ENCODE assay signal across 8 mouse cellular contexts in genomic region chr2:82053185-82053891, GRCm38 (mm10). TPM values are rescaled to one million over a fixed set of nuclear protein-coding genes. Genes with fewer than 3 reads are reported as not detected.
A peak's percentile ranks its signal among the peaks of the same experiment; 100 is the strongest.
DNase-seq lines count a peak whose midpoint lies in the region; ATAC-seq and TF ChIP-seq lines count a peak whose summit lies in the region.

Zfp804a (plus strand) TSS chr2:82053222.

- peaks cover 26% of the 10 kb centered on the region for H3K27me3 ChIP-seq in kidney, postnatal 0 days (ENCODE audit: insufficient read depth, low read length)
- peaks cover 16% of the 10 kb centered on the region; the same call in 1 of the 2 replicates for H3K27me3 ChIP-seq in heart, embryonic 14.5 days (ENCODE audit: control insufficient read depth, insufficient read depth, low read length)
- peaks cover 46% of the 10 kb centered on the region for H3K27me3 ChIP-seq in midbrain, embryonic 10.5 days (ENCODE audit: low read depth, poor library complexity, severe bottlenecking)
- peaks cover 30% of the 10 kb centered on the region for H3K27me3 ChIP-seq in stomach, embryonic 16.5 days (ENCODE audit: control insufficient read depth, insufficient read depth, low read length)

- H3K9ac ChIP-seq in kidney, postnatal 0 days (ENCODE audit: low read depth, low read length): peak within 1 kb of the TSS; percentile 37; the same call in 1 of the 2 replicates
- H3K9ac ChIP-seq in heart, embryonic 14.5 days (ENCODE audit: low read length): peak within 1 kb of the TSS; percentile 70
- H3K9ac ChIP-seq in stomach, embryonic 16.5 days (ENCODE audit: low read length): peak within 1 kb of the TSS; percentile 71

- peak within 1 kb of the TSS; percentile 96 for H3K4me2 ChIP-seq in kidney, postnatal 0 days (ENCODE audit: low read length)
- peak within 1 kb of the TSS; percentile 98 for H3K4me2 ChIP-seq in heart, embryonic 14.5 days (ENCODE audit: low read length)
- H3K4me2 ChIP-seq in stomach, embryonic 16.5 days (ENCODE audit: low read depth, low read length): peak within 1 kb of the TSS; percentile 96

- no peaks in the 10 kb centered on the region for H3K36me3 ChIP-seq in kidney, postnatal 0 days (ENCODE audit: insufficient read depth, low read length)
- H3K36me3 ChIP-seq in heart, embryonic 14.5 days (ENCODE audit: control insufficient read depth, insufficient read depth, low read length): no peaks in the 10 kb centered on the region
- H3K36me3 ChIP-seq in midbrain, embryonic 10.5 days: no peaks in the 10 kb centered on the region
- no peaks in the 10 kb centered on the region for H3K36me3 ChIP-seq in stomach, embryonic 16.5 days (ENCODE audit: control insufficient read depth, insufficient read depth, low read length)

- under 1% methylated on average over 68 of the region's 82 CpGs for WGBS in kidney, postnatal 0 days
- under 1% methylated on average over 74 of the region's 82 CpGs for whole genome bisulfite sequencing in heart, embryonic 14.5 days
- WGBS in midbrain, embryonic 10.5 days: under 1% methylated on average over 82 of the region's 82 CpGs
- 0% methylated on average over 67 of the region's 82 CpGs for WGBS in stomach, embryonic 16.5 days

- peak; percentile 9 for DNase-seq in kidney, postnatal 0 days (ENCODE audit: low spot score)
- DNase-seq in kidney, adult 11 months: no peak
- peak; percentile 49 to 60 for DNase-seq in layer of hippocampus, postnatal 25 days (ENCODE audit: extremely low spot score in 1 of 2, low spot score in 1 of 2)
- peak; percentile 57 for DNase-seq in midbrain, embryonic 10.5 days (ENCODE audit: low spot score)

- H3K4me3 ChIP-seq in kidney, postnatal 0 days (replicated peaks; ENCODE audit: low read depth, low read length): peak within 1 kb of the TSS; percentile 54
- peak within 1 kb of the TSS; percentile 85 for H3K4me3 ChIP-seq in cortical plate, adult 2 months (ENCODE audit: insufficient read depth, low read length)
- peak within 1 kb of the TSS; percentile 70 to 74 for H3K4me3 ChIP-seq in heart, embryonic 14.5 days (ENCODE audit: control insufficient read depth in 1 of 2, insufficient read depth in 1 of 2, low read depth in 1 of 2, low read length in 2 of 2)
- peak within 1 kb of the TSS; percentile 83 for H3K4me3 ChIP-seq in midbrain, embryonic 10.5 days
- H3K4me3 ChIP-seq in stomach, embryonic 16.5 days (replicated peaks; ENCODE audit: low read length): peak within 1 kb of the TSS; percentile 66

- H3K9me3 ChIP-seq in kidney, postnatal 0 days (replicated peaks; ENCODE audit: low read length): no peaks in the 10 kb centered on the region
- H3K9me3 ChIP-seq in heart, embryonic 14.5 days (ENCODE audit: control insufficient read depth, low read length): no peaks in the 10 kb centered on the region
- no peaks in the 10 kb centered on the region for H3K9me3 ChIP-seq in midbrain, embryonic 10.5 days (replicated peaks)
- H3K9me3 ChIP-seq in stomach, embryonic 16.5 days (replicated peaks; ENCODE audit: control insufficient read depth, low read length): no peaks in the 10 kb centered on the region

- TF ChIP-seq CTCF in kidney, postnatal 0 days (IDR thresholded peaks at IDR 0.05; ENCODE audit: low read depth): no peak
- no peak for TF ChIP-seq CTCF in cortical plate, adult 2 months (IDR thresholded peaks at IDR 0.05; ENCODE audit: extremely low read depth, insufficient read depth, low read length)

- TF ChIP-seq POLR2A in cortical plate, adult 2 months (IDR thresholded peaks at IDR 0.05; ENCODE audit: extremely low read depth, insufficient read depth, low read length): no peak

- ATAC-seq in kidney, postnatal 0 days (replicated peaks; ENCODE audit: low FRiP score, low read depth): peak; percentile 77; the same call in 1 of the 2 replicates
- peak; percentile 59; the same call in 1 of the 2 replicates for ATAC-seq in heart, embryonic 14.5 days (ENCODE audit: insufficient number of reproducible peaks, insufficient read depth, low FRiP score, low read depth)
- peak; percentile 69 for ATAC-seq in stomach, embryonic 16.5 days (ENCODE audit: insufficient read depth, low FRiP score)
- no peak for ATAC-seq in inflammation-experienced regulatory T-cells, adult 6 months

- no peak within 1 kb of the TSS for H3K27ac ChIP-seq in kidney, postnatal 0 days
- peak within 1 kb of the TSS; percentile 92 for H3K27ac ChIP-seq in cortical plate, adult 2 months (ENCODE audit: insufficient read depth, low read length)
- H3K27ac ChIP-seq in heart, embryonic 14.5 days (replicated peaks in 1 of 2; ENCODE audit: control insufficient read depth in 1 of 2, insufficient read depth in 1 of 2, low read depth in 2 of 2, low read length in 2 of 2): no peak within 1 kb of the TSS
- peak within 1 kb of the TSS; percentile 77 for H3K27ac ChIP-seq in midbrain, embryonic 10.5 days (replicated peaks)
- no peak within 1 kb of the TSS for H3K27ac ChIP-seq in stomach, embryonic 16.5 days (ENCODE audit: low read length)

- peaks cover 8% of the 10 kb centered on the region for H3K4me1 ChIP-seq in kidney, postnatal 0 days (replicated peaks; ENCODE audit: insufficient read depth, low read length)
- no peaks in the 10 kb centered on the region for H3K4me1 ChIP-seq in cortical plate, adult 2 months (ENCODE audit: control insufficient read depth, insufficient read depth, low read length)
- H3K4me1 ChIP-seq in heart, embryonic 14.5 days (ENCODE audit: control insufficient read depth in 2 of 2, insufficient read depth in 2 of 2, low read length in 2 of 2): peaks cover 0 to 2% of the 10 kb centered on the region in 2 experiments; a peak in 1 of 4 replicates
- H3K4me1 ChIP-seq in midbrain, embryonic 10.5 days: peaks cover 19% of the 10 kb centered on the region
- H3K4me1 ChIP-seq in stomach, embryonic 16.5 days (ENCODE audit: control insufficient read depth, insufficient read depth, low read length): no peaks in the 10 kb centered on the region; the same call in 1 of the 2 replicates

RNA-seq across cellular contexts. Expression of gene Zfp804a, which starts in this region (rescaled TPM):
- polyA plus RNA-seq in kidney, postnatal 0 days (2015; fragmentation: Nextera tagmentation; extraction: Ambion mirVana): 0.05 and 0.12 TPM in 2 replicates
- 6.5 and 7.2 TPM in 2 replicates for polyA plus RNA-seq in cortical plate, adult 2 months (2012; rRNA removed)
- polyA plus RNA-seq in heart, embryonic 14.5 days (2014; fragmentation: Nextera tagmentation; extraction: Ambion mirVana): 0.11 and 0.42 TPM in 2 replicates
- total RNA-seq in layer of hippocampus, postnatal 25 days (2021): 10 to 100 TPM; 20.4 to 22.8 TPM
- 0.39 and 0.73 TPM in 2 replicates for polyA plus RNA-seq in midbrain, embryonic 10.5 days (2016; fragmentation: Nextera tagmentation; extraction: Ambion mirVana)
- polyA plus RNA-seq in stomach, embryonic 16.5 days (2015; fragmentation: Nextera tagmentation; extraction: Ambion mirVana): 1.6 TPM in 2 replicates
- not detected for polyA plus RNA-seq in inflammation-experienced regulatory T-cells, adult 6 months (2017; shearing (Covaris generic))

Comparison
In these comparisons a context has a peak if more than half of its experiments do, and no peak if none do; other contexts are left out.
1. Peak in DNase-seq, ATAC-seq, H3K4me3 ChIP-seq, H3K9ac ChIP-seq and H3K4me2 ChIP-seq in kidney, postnatal 0 days; RNA of the gene not detected or under 1 TPM.
2. Peak in ATAC-seq, H3K4me3 ChIP-seq, H3K9ac ChIP-seq and H3K4me2 ChIP-seq in heart, embryonic 14.5 days; RNA of the gene not detected or under 1 TPM.
3. Peak in DNase-seq, H3K4me3 ChIP-seq and H3K27ac ChIP-seq in midbrain, embryonic 10.5 days; RNA of the gene not detected or under 1 TPM.